Mouse (Mus musculus): ENCODE measurements around the gene Hdgfl3. TPM values are rescaled to one million over a fixed set of nuclear protein-coding genes. Genes with fewer than 3 reads are reported as not detected.

Gene Hdgfl3
- polyA plus RNA-seq, 2 experiments, result 0.27 to 0.33 TPM

DNA sequence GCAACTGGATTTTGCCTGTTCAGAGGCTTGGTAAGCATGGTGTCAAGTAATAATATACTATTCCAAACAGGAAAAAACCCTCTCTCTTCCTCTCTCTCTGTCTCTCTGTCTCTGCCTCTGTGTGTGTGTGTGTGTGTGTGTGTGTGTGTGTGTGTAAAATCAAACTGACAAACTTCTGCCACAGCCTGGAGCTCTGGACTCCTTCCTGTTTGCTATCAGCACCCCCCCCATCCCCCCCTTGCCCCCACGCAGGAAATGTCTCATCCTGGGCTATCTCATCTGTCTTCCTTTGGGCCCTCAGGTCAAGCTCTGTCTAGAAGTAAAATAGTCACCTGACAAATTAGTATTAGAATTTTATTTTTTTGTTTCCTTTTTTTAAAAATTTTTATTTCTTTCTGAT lies 60.5 kb downstream of the Hdgfl3 start:
- peaks cover 2% of the 10 kb centered on the region for H3K27me3 ChIP-seq (ENCODE audit: control insufficient read depth, insufficient read depth, low read length)
- WGBS (ENCODE audit: insufficient replicate concordance), result 5% methylated on average over 1 of the region's 1 CpGs

DNA sequence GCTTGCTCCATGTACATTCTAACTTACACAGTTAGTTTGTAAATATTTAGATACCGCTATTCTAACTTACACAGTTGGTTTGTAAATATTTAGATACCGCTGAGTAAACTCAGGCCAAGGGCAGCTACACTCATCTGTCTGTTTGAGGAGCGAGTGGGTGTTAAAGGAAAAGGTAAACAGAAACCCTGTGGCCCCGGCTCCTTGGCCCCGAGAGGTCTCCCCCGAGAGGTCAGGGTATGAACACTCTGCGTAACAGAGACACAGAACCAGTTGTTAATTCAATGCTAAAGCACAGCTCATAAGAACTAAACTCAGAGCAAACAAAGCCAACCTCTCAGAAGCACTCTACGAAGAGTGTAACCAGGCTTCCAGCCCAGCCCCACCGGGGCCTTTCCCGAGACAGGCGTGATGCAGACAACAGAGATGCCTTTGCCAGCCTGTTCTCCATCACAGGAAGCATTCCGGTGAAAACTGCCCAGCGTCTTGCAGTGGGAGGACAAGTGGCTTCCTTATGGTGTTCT lies 61.7 kb downstream of the Hdgfl3 start:
- Histone ChIP-seq H3K9me3 (ENCODE audit: control insufficient read depth, low read length) (no peaks in the 10 kb centered on the region), H3K27ac (no peak overlapping the region), H3K27me3 (ENCODE audit: control insufficient read depth, insufficient read depth, low read length) (peaks cover 5% of the 10 kb centered on the region), H3K4me3 (ENCODE audit: insufficient read depth in 1 of 2, low read depth in 2 of 2, low read length in 2 of 2) (no peak overlapping the region), H3K4me2 (ENCODE audit: low read depth) (no peak overlapping the region), H3K36me3 (replicated peaks; ENCODE audit: control insufficient read depth, insufficient read depth, low read depth) (no peaks in the 10 kb centered on the region), H3K9ac (replicated peaks) (no peak overlapping the region), H3K4me1 (replicated peaks; ENCODE audit: control insufficient read depth in 2 of 2, insufficient read depth in 2 of 2, low read length in 1 of 2) (no peaks in the 10 kb centered on the region)
- DNase-seq (ENCODE audit: low read depth in 3 of 3, low spot score in 3 of 3) (no peak), ATAC-seq (ENCODE audit: insufficient read depth) (no peak)
- no peak for TF ChIP-seq EP300 (IDR thresholded peaks at IDR 0.05; ENCODE audit: low read depth)
- no peak for TF ChIP-seq CTCF (IDR thresholded peaks at IDR 0.05; ENCODE audit: low read depth)
- 69% methylated on average over 13 of the region's 13 CpGs for WGBS (ENCODE audit: insufficient replicate concordance)

More for the DNA sequence above, 60.5 kb downstream of the Hdgfl3 start:
- no peaks in the 10 kb centered on the region for H3K4me1 ChIP-seq (replicated peaks; ENCODE audit: control insufficient read depth in 2 of 2, insufficient read depth in 2 of 2, low read length in 1 of 2)
- no peaks in the 10 kb centered on the region for H3K9me3 ChIP-seq (ENCODE audit: control insufficient read depth, low read length)
- H3K4me2 ChIP-seq (ENCODE audit: low read depth), result no peak overlapping the region
- TF ChIP-seq EP300 (IDR thresholded peaks at IDR 0.05; ENCODE audit: low read depth) (no peak), CTCF (IDR thresholded peaks at IDR 0.05; ENCODE audit: low read depth) (no peak)
- no peaks in the 10 kb centered on the region for H3K36me3 ChIP-seq (replicated peaks; ENCODE audit: control insufficient read depth, insufficient read depth, low read depth)
- DNase-seq (ENCODE audit: low read depth in 3 of 3, low spot score in 3 of 3), result no peak
- ATAC-seq (ENCODE audit: insufficient read depth), result no peak
- no peak overlapping the region for H3K4me3 ChIP-seq (ENCODE audit: insufficient read depth in 1 of 2, low read depth in 2 of 2, low read length in 2 of 2)
- H3K27ac ChIP-seq, result no peak overlapping the region
- H3K9ac ChIP-seq (replicated peaks), result no peak overlapping the region

DNA sequence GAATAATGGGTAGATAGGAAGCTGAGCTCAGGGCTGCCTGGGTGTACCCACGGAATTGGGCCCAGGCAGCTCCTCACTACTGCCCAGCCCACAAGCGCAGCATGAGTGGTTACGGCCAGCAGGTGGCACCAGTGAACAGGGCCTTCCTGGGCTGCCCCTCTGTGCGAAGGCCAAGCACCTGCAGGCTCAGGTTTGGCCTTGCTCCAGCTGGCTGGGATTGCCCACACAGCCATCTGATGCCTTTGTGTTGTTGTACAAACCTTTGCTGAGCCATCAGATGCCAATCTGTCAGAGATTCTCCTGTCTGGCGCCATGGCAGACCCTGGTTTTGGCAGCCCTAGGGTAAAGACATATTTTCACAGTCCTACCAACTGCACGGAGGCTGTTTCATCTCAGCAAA lies 66.1 kb downstream of the Hdgfl3 start:
- no peak overlapping the region for H3K27ac ChIP-seq
- H3K4me1 ChIP-seq (replicated peaks; ENCODE audit: control insufficient read depth in 2 of 2, insufficient read depth in 2 of 2, low read length in 1 of 2), result peaks cover 0 to 3% of the 10 kb centered on the region in 2 experiments; a peak in 2 of 4 replicates
- DNase-seq (ENCODE audit: low read depth in 3 of 3, low spot score in 3 of 3) (peak in 1 of 3 experiments; percentile 28), ATAC-seq (ENCODE audit: insufficient read depth) (0 out of 2 replicates have a peak, but pooled peaks have one; percentile 33)
- no peaks in the 10 kb centered on the region for H3K36me3 ChIP-seq (replicated peaks; ENCODE audit: control insufficient read depth, insufficient read depth, low read depth)
- H3K9ac ChIP-seq (replicated peaks), result no peak overlapping the region
- no peak overlapping the region for H3K4me2 ChIP-seq (ENCODE audit: low read depth)
- H3K9me3 ChIP-seq (ENCODE audit: control insufficient read depth, low read length), result no peaks in the 10 kb centered on the region
- H3K27me3 ChIP-seq (ENCODE audit: control insufficient read depth, insufficient read depth, low read length), result peaks cover 6% of the 10 kb centered on the region
- H3K4me3 ChIP-seq (ENCODE audit: insufficient read depth in 1 of 2, low read depth in 2 of 2, low read length in 2 of 2), result no peak overlapping the region
- 35% methylated on average over 6 of the region's 6 CpGs for WGBS (ENCODE audit: insufficient replicate concordance)
- TF ChIP-seq EP300 (IDR thresholded peaks at IDR 0.05; ENCODE audit: low read depth) (no peak), CTCF (IDR thresholded peaks at IDR 0.05; ENCODE audit: low read depth) (peak; percentile 96)

- 68% methylated on average over 9 of the region's 9 CpGs for WGBS (ENCODE audit: insufficient replicate concordance)
- no peaks in the 10 kb centered on the region for H3K9me3 ChIP-seq (ENCODE audit: control insufficient read depth, low read length)
- H3K9ac ChIP-seq (replicated peaks), result no peak overlapping the region
- no peak overlapping the region for H3K4me3 ChIP-seq (ENCODE audit: insufficient read depth in 1 of 2, low read depth in 2 of 2, low read length in 2 of 2)
- no peak for TF ChIP-seq EP300 (IDR thresholded peaks at IDR 0.05; ENCODE audit: low read depth)
- TF ChIP-seq CTCF (IDR thresholded peaks at IDR 0.05; ENCODE audit: low read depth), result no peak
- DNase-seq (ENCODE audit: low read depth in 3 of 3, low spot score in 3 of 3) (no peak), ATAC-seq (ENCODE audit: insufficient read depth) (no peak)
- peaks cover 0 to 3% of the 10 kb centered on the region in 2 experiments; a peak in 2 of 4 replicates for H3K4me1 ChIP-seq (replicated peaks; ENCODE audit: control insufficient read depth in 2 of 2, insufficient read depth in 2 of 2, low read length in 1 of 2)
- H3K4me2 ChIP-seq (ENCODE audit: low read depth), result no peak overlapping the region
- H3K27me3 ChIP-seq (ENCODE audit: control insufficient read depth, insufficient read depth, low read length), result peaks cover 10% of the 10 kb centered on the region
- H3K27ac ChIP-seq, result no peak overlapping the region
- H3K36me3 ChIP-seq (replicated peaks; ENCODE audit: control insufficient read depth, insufficient read depth, low read depth), result no peaks in the 10 kb centered on the region
These were observed 66.9 kb downstream of the Hdgfl3 start for GRCm38 (mm10) chr7:81867231-81867930.

- 67% methylated on average over 6 of the region's 6 CpGs for WGBS (ENCODE audit: insufficient replicate concordance)
- Histone ChIP-seq H3K4me1 (replicated peaks; ENCODE audit: control insufficient read depth in 2 of 2, insufficient read depth in 2 of 2, low read length in 1 of 2) (peaks cover 0 to 3% of the 10 kb centered on the region in 2 experiments; a peak in 2 of 4 replicates), H3K9me3 (ENCODE audit: control insufficient read depth, low read length) (no peaks in the 10 kb centered on the region), H3K27me3 (ENCODE audit: control insufficient read depth, insufficient read depth, low read length) (peaks cover 14% of the 10 kb centered on the region), H3K4me3 (ENCODE audit: insufficient read depth in 1 of 2, low read depth in 2 of 2, low read length in 2 of 2) (no peak overlapping the region), H3K36me3 (replicated peaks; ENCODE audit: control insufficient read depth, insufficient read depth, low read depth) (no peaks in the 10 kb centered on the region), H3K27ac (no peak overlapping the region), H3K4me2 (ENCODE audit: low read depth) (no peak overlapping the region), H3K9ac (replicated peaks) (no peak overlapping the region)
- ATAC-seq (ENCODE audit: insufficient read depth) (no peak), DNase-seq (ENCODE audit: low read depth in 3 of 3, low spot score in 3 of 3) (no peak)
- TF ChIP-seq CTCF (IDR thresholded peaks at IDR 0.05; ENCODE audit: low read depth) (no peak), EP300 (IDR thresholded peaks at IDR 0.05; ENCODE audit: low read depth) (no peak)
These were observed 68.3 kb downstream of the Hdgfl3 start for GRCm38 (mm10) chr7:81865937-81866336.

Measured in liver, embryonic 14.5 days (tissue).